Mouse (Mus musculus): ENCODE data around the gene Ogg1. TPM values are rescaled to one million over a fixed set of nuclear protein-coding genes. Genes with fewer than 3 reads are reported as not detected.
"Not testable (repeated sequence)": the region's sequence is repeated elsewhere in the genome, so short reads cannot be mapped to it uniquely, and the experiment has no call there.

Ogg1 gene
- polyA plus RNA-seq, 1 experiment from 2014 or later = 8.1 TPM

- Histone ChIP-seq H3K27ac (ENCODE audit: low read length) (peak overlapping the region; percentile 99), H3K4me2 (ENCODE audit: low read depth, low read length) (peak overlapping the region; percentile 94), H3K9me3 (replicated peaks; ENCODE audit: control insufficient read depth, low read length) (no peaks in the 10 kb centered on the region), H3K36me3 (ENCODE audit: control insufficient read depth, insufficient read depth) (peaks cover 8% of the 10 kb centered on the region), H3K9ac (ENCODE audit: low read length) (peak overlapping the region; percentile 98), H3K4me3 (ENCODE audit: low read length) (peak overlapping the region; percentile 96), H3K27me3 (ENCODE audit: control insufficient read depth, insufficient read depth, low read length) (no peaks in the 10 kb centered on the region), H3K4me1 (ENCODE audit: control insufficient read depth, insufficient read depth, low read length) (peaks cover 20% of the 10 kb centered on the region)
- no peak for ATAC-seq (replicated peaks; ENCODE audit: extremely low read depth, insufficient read depth, low FRiP score)
- 29% methylated on average over 5 of the region's 5 CpGs for WGBS
Measured at GRCm38 (mm10) chr6:113308141-113308540, 18.6 kb upstream of the Ogg1 start.

- no peak for ATAC-seq (replicated peaks; ENCODE audit: extremely low read depth, insufficient read depth, low FRiP score)
- WGBS = 88% methylated on average over 3 of the region's 3 CpGs
- peaks cover 64% of the 10 kb centered on the region for H3K36me3 ChIP-seq (ENCODE audit: control insufficient read depth, insufficient read depth)
- H3K4me3 ChIP-seq (ENCODE audit: low read length) = no peak overlapping the region
- no peak overlapping the region for H3K4me2 ChIP-seq (ENCODE audit: low read depth, low read length)
- H3K9ac ChIP-seq (ENCODE audit: low read length) = no peak overlapping the region
- no peaks in the 10 kb centered on the region for H3K27me3 ChIP-seq (ENCODE audit: control insufficient read depth, insufficient read depth, low read length)
- H3K9me3 ChIP-seq (replicated peaks; ENCODE audit: control insufficient read depth, low read length) = no peaks in the 10 kb centered on the region
- H3K27ac ChIP-seq (ENCODE audit: low read length) = no peak overlapping the region
- peaks cover 6% of the 10 kb centered on the region for H3K4me1 ChIP-seq (ENCODE audit: control insufficient read depth, insufficient read depth, low read length)
Measured at GRCm38 (mm10) chr6:113315972-113316371, 10.8 kb upstream of the Ogg1 start.

DNA sequence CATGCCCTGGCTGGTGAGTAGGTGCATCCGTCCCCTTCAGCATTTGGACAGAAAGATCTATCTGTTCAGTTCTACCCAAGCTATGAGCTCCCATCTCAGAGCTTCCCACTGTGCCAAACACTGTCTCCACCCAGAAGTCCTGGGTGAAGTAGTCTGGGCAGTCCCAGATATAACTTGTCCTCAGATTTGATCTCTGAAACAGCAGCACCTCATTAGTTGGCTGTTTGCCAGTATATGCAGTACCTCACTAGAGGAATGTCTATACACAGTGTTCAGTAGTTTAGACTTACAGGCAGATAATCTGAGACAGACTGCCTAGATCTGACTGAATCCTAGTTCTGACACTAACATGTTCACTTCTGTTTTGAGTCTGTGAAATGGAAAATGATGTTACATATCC is 2.6 kb downstream of the Ogg1 start:
- 77% methylated on average over 1 of the region's 1 CpGs for WGBS
- no peak for ATAC-seq (replicated peaks; ENCODE audit: extremely low read depth, insufficient read depth, low FRiP score)
- no peaks in the 10 kb centered on the region for H3K27me3 ChIP-seq (ENCODE audit: control insufficient read depth, insufficient read depth, low read length)
- H3K4me1 ChIP-seq (ENCODE audit: control insufficient read depth, insufficient read depth, low read length) = peaks cover 21% of the 10 kb centered on the region
- H3K27ac ChIP-seq (ENCODE audit: low read length) = no peak overlapping the region
- no peak overlapping the region for H3K4me3 ChIP-seq (ENCODE audit: low read length)
- no peak overlapping the region for H3K9ac ChIP-seq (ENCODE audit: low read length)
- H3K36me3 ChIP-seq (ENCODE audit: control insufficient read depth, insufficient read depth) = peaks cover 11% of the 10 kb centered on the region
- H3K9me3 ChIP-seq (replicated peaks; ENCODE audit: control insufficient read depth, low read length) = no peaks in the 10 kb centered on the region
- H3K4me2 ChIP-seq (ENCODE audit: low read depth, low read length) = no peak overlapping the region

DNA sequence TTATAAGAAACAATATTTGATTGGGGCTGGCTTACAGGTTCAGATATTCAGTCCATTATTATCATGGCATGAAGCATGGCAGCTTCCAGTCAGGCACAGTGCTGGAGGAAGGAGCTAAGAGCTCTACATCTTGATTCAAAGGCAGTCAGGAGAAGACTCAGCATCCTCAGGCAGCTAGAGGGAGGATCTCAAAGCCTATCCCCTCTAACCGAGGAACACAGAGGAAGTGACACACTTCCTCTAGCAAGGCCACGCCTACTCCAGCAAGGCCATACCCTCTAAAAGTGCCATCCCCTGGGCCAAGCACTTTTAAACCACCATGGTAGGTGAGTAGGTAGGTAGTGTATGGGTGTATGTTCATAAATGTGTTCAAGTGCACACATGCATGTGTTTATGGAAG is 3.8 kb downstream of the Ogg1 start:
- 39% methylated on average over 2 of the region's 2 CpGs for WGBS
- Histone ChIP-seq H3K4me1 (ENCODE audit: control insufficient read depth, insufficient read depth, low read length) (peaks cover 18% of the 10 kb centered on the region), H3K27me3 (ENCODE audit: control insufficient read depth, insufficient read depth, low read length) (no peaks in the 10 kb centered on the region), H3K9me3 (replicated peaks; ENCODE audit: control insufficient read depth, low read length) (no peaks in the 10 kb centered on the region), H3K4me2 (ENCODE audit: low read depth, low read length) (no peak overlapping the region), H3K4me3 (ENCODE audit: low read length) (no peak overlapping the region), H3K27ac (ENCODE audit: low read length) (no peak overlapping the region), H3K9ac (ENCODE audit: low read length) (no peak overlapping the region), H3K36me3 (ENCODE audit: control insufficient read depth, insufficient read depth) (peaks cover 18% of the 10 kb centered on the region)
- ATAC-seq (replicated peaks; ENCODE audit: extremely low read depth, insufficient read depth, low FRiP score) = no peak

GRCm38 (mm10) chr6:113331721-113332120 is 4.9 kb downstream of the Ogg1 start:
- no peak overlapping the region for H3K4me3 ChIP-seq (ENCODE audit: low read length)
- no peak overlapping the region for H3K27ac ChIP-seq (ENCODE audit: low read length)
- no peak overlapping the region for H3K4me2 ChIP-seq (ENCODE audit: low read depth, low read length)
- H3K36me3 ChIP-seq (ENCODE audit: control insufficient read depth, insufficient read depth) = peaks cover 28% of the 10 kb centered on the region
- no peak for ATAC-seq (replicated peaks; ENCODE audit: extremely low read depth, insufficient read depth, low FRiP score)
- WGBS = 93% methylated on average over 11 of the region's 11 CpGs
- peaks cover 11% of the 10 kb centered on the region for H3K4me1 ChIP-seq (ENCODE audit: control insufficient read depth, insufficient read depth, low read length)
- H3K9ac ChIP-seq (ENCODE audit: low read length) = no peak overlapping the region
- H3K27me3 ChIP-seq (ENCODE audit: control insufficient read depth, insufficient read depth, low read length) = no peaks in the 10 kb centered on the region
- no peaks in the 10 kb centered on the region for H3K9me3 ChIP-seq (replicated peaks; ENCODE audit: control insufficient read depth, low read length)

DNA sequence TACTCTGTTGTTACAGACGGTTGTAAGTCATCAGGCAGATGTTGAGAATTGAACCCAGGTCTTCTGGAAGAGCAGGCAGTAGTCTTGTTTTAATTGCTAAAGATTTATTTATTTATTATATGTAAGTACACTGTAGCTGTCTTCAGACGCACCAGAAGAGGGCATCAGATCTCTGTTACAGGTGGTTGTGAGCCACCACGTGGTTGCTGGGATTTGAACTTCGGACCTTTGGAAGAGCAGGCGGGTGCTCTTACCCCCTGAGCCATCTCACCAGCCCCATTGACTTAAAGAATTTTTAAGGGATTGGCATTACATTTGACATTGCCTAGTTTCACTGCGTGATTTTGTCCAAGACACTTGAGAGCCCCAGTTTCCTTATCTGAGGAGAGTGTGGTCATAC is 6.0 kb downstream of the Ogg1 start:
- Histone ChIP-seq H3K36me3 (ENCODE audit: control insufficient read depth, insufficient read depth) (peaks cover 30% of the 10 kb centered on the region), H3K4me1 (ENCODE audit: control insufficient read depth, insufficient read depth, low read length) (peaks cover 18% of the 10 kb centered on the region), H3K4me2 (ENCODE audit: low read depth, low read length) (peak overlapping the region; percentile 29; the same call in 1 of the 2 replicates), H3K27ac (ENCODE audit: low read length) (peak overlapping the region; percentile 80)
- WGBS = 62% methylated on average over 6 of the region's 6 CpGs
- not testable (repeated sequence) for H3K9me3 ChIP-seq (replicated peaks; ENCODE audit: control insufficient read depth, low read length); ATAC-seq (replicated peaks; ENCODE audit: extremely low read depth, insufficient read depth, low FRiP score); H3K27me3 ChIP-seq (ENCODE audit: control insufficient read depth, insufficient read depth, low read length); H3K9ac ChIP-seq (ENCODE audit: low read length); H3K4me3 ChIP-seq (ENCODE audit: low read length)

GRCm38 (mm10) chr6:113333137-113333950 is 6.6 kb downstream of the Ogg1 start:
- H3K9ac ChIP-seq (ENCODE audit: low read length) = peak overlapping the region; percentile 35; the same call in 1 of the 2 replicates
- H3K4me3 ChIP-seq (ENCODE audit: low read length) = no peak overlapping the region
- WGBS = 39% methylated on average over 14 of the region's 14 CpGs
- peaks cover 36% of the 10 kb centered on the region for H3K36me3 ChIP-seq (ENCODE audit: control insufficient read depth, insufficient read depth)
- H3K4me2 ChIP-seq (ENCODE audit: low read depth, low read length) = peak overlapping the region; percentile 29; the same call in 1 of the 2 replicates
- H3K4me1 ChIP-seq (ENCODE audit: control insufficient read depth, insufficient read depth, low read length) = peaks cover 18% of the 10 kb centered on the region
- peak; percentile 47; the same call in 1 of the 2 replicates for ATAC-seq (replicated peaks; ENCODE audit: extremely low read depth, insufficient read depth, low FRiP score)
- no peaks in the 10 kb centered on the region for H3K9me3 ChIP-seq (replicated peaks; ENCODE audit: control insufficient read depth, low read length)
- no peaks in the 10 kb centered on the region for H3K27me3 ChIP-seq (ENCODE audit: control insufficient read depth, insufficient read depth, low read length)
- peak overlapping the region; percentile 80 for H3K27ac ChIP-seq (ENCODE audit: low read length)

DNA sequence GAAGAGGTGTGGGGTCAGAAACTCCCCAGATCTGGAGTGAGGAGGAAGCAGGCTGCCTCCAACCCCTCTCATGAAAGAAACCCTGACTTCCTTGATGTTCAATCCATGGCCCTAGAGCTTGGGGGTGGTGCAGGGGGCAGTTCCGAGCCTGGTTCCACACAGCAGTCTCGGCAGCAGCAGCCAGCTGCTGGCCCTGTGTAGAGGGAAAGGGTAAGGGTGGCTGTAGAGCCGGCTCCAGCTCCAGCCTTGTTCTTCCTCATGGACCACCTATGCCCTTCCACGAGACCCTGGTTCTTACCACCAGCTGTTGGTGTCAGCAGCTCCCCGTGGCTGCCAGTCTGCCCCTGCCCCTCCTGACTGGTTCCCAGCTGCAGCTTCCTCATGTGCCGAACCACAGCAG is 7.4 kb downstream of the Ogg1 start:
- Histone ChIP-seq H3K27ac (ENCODE audit: low read length) (no peak overlapping the region), H3K9me3 (replicated peaks; ENCODE audit: control insufficient read depth, low read length) (no peaks in the 10 kb centered on the region), H3K9ac (ENCODE audit: low read length) (no peak overlapping the region), H3K4me1 (ENCODE audit: control insufficient read depth, insufficient read depth, low read length) (peaks cover 18% of the 10 kb centered on the region), H3K4me2 (ENCODE audit: low read depth, low read length) (no peak overlapping the region), H3K4me3 (ENCODE audit: low read length) (no peak overlapping the region), H3K36me3 (ENCODE audit: control insufficient read depth, insufficient read depth) (peaks cover 42% of the 10 kb centered on the region), H3K27me3 (ENCODE audit: control insufficient read depth, insufficient read depth, low read length) (no peaks in the 10 kb centered on the region)
- ATAC-seq (replicated peaks; ENCODE audit: extremely low read depth, insufficient read depth, low FRiP score) = no peak
- 81% methylated on average over 6 of the region's 6 CpGs for WGBS

- Histone ChIP-seq H3K4me1 (ENCODE audit: control insufficient read depth, insufficient read depth, low read length) (peaks cover 24% of the 10 kb centered on the region), H3K4me2 (ENCODE audit: low read depth, low read length) (no peak overlapping the region), H3K9me3 (replicated peaks; ENCODE audit: control insufficient read depth, low read length) (no peaks in the 10 kb centered on the region), H3K9ac (ENCODE audit: low read length) (no peak overlapping the region), H3K27me3 (ENCODE audit: control insufficient read depth, insufficient read depth, low read length) (no peaks in the 10 kb centered on the region), H3K4me3 (ENCODE audit: low read length) (no peak overlapping the region), H3K27ac (ENCODE audit: low read length) (peak overlapping the region; percentile 65), H3K36me3 (ENCODE audit: control insufficient read depth, insufficient read depth) (peaks cover 48% of the 10 kb centered on the region)
- peak; percentile 25; the same call in 1 of the 2 replicates for ATAC-seq (replicated peaks; ENCODE audit: extremely low read depth, insufficient read depth, low FRiP score)
- WGBS = 42% methylated on average over 8 of the region's 8 CpGs
Measured at GRCm38 (mm10) chr6:113336852-113337620, 10.3 kb downstream of the Ogg1 start.

Data from heart, embryonic 16.5 days (tissue).